Mouse (Mus musculus) intestine, embryonic 15.5 days (tissue): ENCODE results near the gene Tnfrsf14. TPM values are rescaled to one million over a fixed set of nuclear protein-coding genes. Genes with fewer than 3 reads are reported as not detected.

Experiments
- ATAC-seq: fragments of 200-750 bp; cut with Nextera tagmentation; 2 replicates; pipeline ENCODE4 v1.8.0; 2017; ENCODE audit warnings: moderate TSS enrichment, moderate library complexity
- H3K27ac ChIP-seq: fragments of 300-500 bp; sonication (generic); 2 replicates; pipeline ENCODE4 v1.5.1; 2015; ENCODE audit warnings: mild to moderate bottlenecking, inconsistent platforms
- H3K27me3 ChIP-seq: fragments of 300-500 bp; sonication (generic); replicated peaks from 2 replicates; pipeline ENCODE4 v1.6.1; 2015; ENCODE audit warnings: inconsistent platforms
- H3K36me3 ChIP-seq: fragments of 300-500 bp; sonication (generic); 2 replicates; pipeline ENCODE4 v1.6.1; 2015; ENCODE audit warnings: inconsistent platforms
- H3K4me1 ChIP-seq: fragments of 300-500 bp; sonication (generic); replicated peaks from 2 replicates; pipeline ENCODE4 v1.6.1; 2015; ENCODE audit warnings: inconsistent platforms
- H3K4me2 ChIP-seq: fragments of 300-500 bp; sonication (generic); replicated peaks from 2 replicates; pipeline ENCODE4 v1.6.1; 2015; ENCODE audit warnings: mild to moderate bottlenecking, inconsistent platforms
- H3K4me3 ChIP-seq: fragments of 300-500 bp; sonication (generic); replicated peaks from 2 replicates; pipeline ENCODE4 v1.5.1; 2015; ENCODE audit warnings: inconsistent platforms
- H3K9ac ChIP-seq: fragments of 300-500 bp; sonication (generic); 2 replicates; pipeline ENCODE4 v1.6.1; 2015; ENCODE audit warnings: inconsistent platforms
- H3K9me3 ChIP-seq: fragments of 300-500 bp; sonication (generic); 2 replicates; pipeline ENCODE4 v1.6.1; 2016; ENCODE audit warnings: inconsistent platforms
- WGBS: fragments of 180-500 bp; shearing (Covaris S2); methylation state at CpG from one replicate; pipeline ENCODE4 v1.1.7; 2015; 5-methylcytosine and 5-hydroxymethylcytosine counted together
- polyA plus RNA-seq: library from polyadenylated mRNA; unstranded; fragments of >200 nt; fragmentation: Nextera tagmentation; extraction: Ambion mirVana; gene quantifications from 2 replicates; pipeline ENCODE4 v1.2.1, GENCODE M21; 2015

Tnfrsf14 gene
- polyA plus RNA-seq, 1 experiment from 2014 or later = 3.0 TPM

- Histone ChIP-seq H3K27me3 (no peaks in the 10 kb centered on the region), H3K4me3 (no peak overlapping the region), H3K9ac (no peak overlapping the region), H3K4me2 (no peak overlapping the region), H3K36me3 (no peaks in the 10 kb centered on the region), H3K4me1 (0 out of 2 replicates have a peak, but pooled peaks cover 6% of the 10 kb centered on the region), H3K9me3 (no peaks in the 10 kb centered on the region), H3K27ac (no peak overlapping the region)
- 23% methylated on average over 14 of the region's 14 CpGs for WGBS
- ATAC-seq = no peak
Measured at GRCm38 (mm10) chr4:154882014-154882659, 46.2 kb downstream of the Tnfrsf14 start.

- WGBS = 70% methylated on average over 6 of the region's 6 CpGs
- ATAC-seq = no peak; the same call in 1 of the 2 replicates
- H3K4me1 ChIP-seq = 0 out of 2 replicates have a peak, but pooled peaks cover 6% of the 10 kb centered on the region
- no peak overlapping the region for H3K4me3 ChIP-seq
- H3K4me2 ChIP-seq = no peak overlapping the region
- no peak overlapping the region for H3K27ac ChIP-seq
- H3K27me3 ChIP-seq = 0 out of 2 replicates have a peak, but pooled peaks cover 4% of the 10 kb centered on the region
- H3K9me3 ChIP-seq = no peaks in the 10 kb centered on the region
- H3K9ac ChIP-seq = no peak overlapping the region
- no peaks in the 10 kb centered on the region for H3K36me3 ChIP-seq
Measured at GRCm38 (mm10) chr4:154880730-154881129, 47.6 kb downstream of the Tnfrsf14 start.

- Histone ChIP-seq H3K36me3 (no peaks in the 10 kb centered on the region), H3K4me1 (0 out of 2 replicates have a peak, but pooled peaks cover 6% of the 10 kb centered on the region), H3K4me3 (peak overlapping the region; percentile 31), H3K27me3 (0 out of 2 replicates have a peak, but pooled peaks cover 4% of the 10 kb centered on the region), H3K4me2 (peak overlapping the region; percentile 62), H3K27ac (peak overlapping the region; percentile 72), H3K9me3 (no peaks in the 10 kb centered on the region), H3K9ac (no peak overlapping the region)
- 7% methylated on average over 18 of the region's 18 CpGs for WGBS
- ATAC-seq = peak; percentile 97
Measured at GRCm38 (mm10) chr4:154877864-154878548, 50.4 kb downstream of the Tnfrsf14 start.

- Histone ChIP-seq H3K27me3 (0 out of 2 replicates have a peak, but pooled peaks cover 4% of the 10 kb centered on the region), H3K9me3 (no peaks in the 10 kb centered on the region), H3K4me3 (no peak overlapping the region), H3K4me1 (no peaks in the 10 kb centered on the region), H3K27ac (no peak overlapping the region), H3K9ac (no peak overlapping the region), H3K36me3 (no peaks in the 10 kb centered on the region), H3K4me2 (no peak overlapping the region)
- ATAC-seq = no peak
- WGBS = 62% methylated on average over 6 of the region's 6 CpGs
Measured at GRCm38 (mm10) chr4:154873186-154873585, 55.2 kb downstream of the Tnfrsf14 start.

Other genes with a start within 250 kb of the Tnfrsf14 start
- 0.10 TPM in 1 of 2 replicates, not detected in the other for gene Ttc34, start 91.1 kb downstream of the Tnfrsf14 start, polyA plus RNA-seq
- gene Mmel1, start 59.0 kb downstream of the Tnfrsf14 start, polyA plus RNA-seq = 0.20 and 0.34 TPM in 2 replicates
- gene Fam213b, start 29.4 kb downstream of the Tnfrsf14 start, polyA plus RNA-seq = 32.0 and 37.2 TPM in 2 replicates
- 1.8 and 2.5 TPM in 2 replicates for gene Hes5, start 32.4 kb upstream of the Tnfrsf14 start, polyA plus RNA-seq
- gene Pank4, start 35.6 kb upstream of the Tnfrsf14 start, polyA plus RNA-seq = 34.2 and 36.1 TPM in 2 replicates
- 19.9 and 21.2 TPM in 2 replicates for gene Plch2, start 128.2 kb upstream of the Tnfrsf14 start, polyA plus RNA-seq
- gene Pex10, start 138.5 kb upstream of the Tnfrsf14 start, polyA plus RNA-seq = 23.3 and 26.0 TPM in 2 replicates
- gene Rer1, start 157.8 kb upstream of the Tnfrsf14 start, polyA plus RNA-seq = 194 and 205 TPM in 2 replicates
- 3.0 and 3.9 TPM in 2 replicates for gene Morn1, start 158.0 kb upstream of the Tnfrsf14 start, polyA plus RNA-seq